Mouse (Mus musculus) splenic B cell, adult 2 months (primary cell): ENCODE data around the gene Gm3409.

Experiments used
- DNase-seq: peaks from one replicate; pipeline ENCODE4 v3.0.0-alpha.2; 2011; ENCODE audit warnings: low read depth, low spot score
- H3K27me3 ChIP-seq: 2 replicates; pipeline ENCODE4 v1.6.1; 2012; ENCODE audit warnings: mild to moderate bottlenecking, low read length, moderate library complexity, mixed read lengths; ENCODE audit not compliant: control insufficient read depth, poor library complexity, insufficient read depth, severe bottlenecking
- H3K36me3 ChIP-seq: 2 replicates; pipeline ENCODE4 v1.6.1; 2012; ENCODE audit warnings: mild to moderate bottlenecking, low read length, moderate library complexity, mixed read lengths; ENCODE audit not compliant: control insufficient read depth, poor library complexity, insufficient read depth, severe bottlenecking

The Gm3409 gene

GRCm38 (mm10) chr5:146585307-146585651, 47.8 kb downstream of the Gm3409 start:
- no peaks in the 10 kb centered on the region for H3K36me3 ChIP-seq
- no peaks in the 10 kb centered on the region for H3K27me3 ChIP-seq
- no peak for DNase-seq

DNA sequence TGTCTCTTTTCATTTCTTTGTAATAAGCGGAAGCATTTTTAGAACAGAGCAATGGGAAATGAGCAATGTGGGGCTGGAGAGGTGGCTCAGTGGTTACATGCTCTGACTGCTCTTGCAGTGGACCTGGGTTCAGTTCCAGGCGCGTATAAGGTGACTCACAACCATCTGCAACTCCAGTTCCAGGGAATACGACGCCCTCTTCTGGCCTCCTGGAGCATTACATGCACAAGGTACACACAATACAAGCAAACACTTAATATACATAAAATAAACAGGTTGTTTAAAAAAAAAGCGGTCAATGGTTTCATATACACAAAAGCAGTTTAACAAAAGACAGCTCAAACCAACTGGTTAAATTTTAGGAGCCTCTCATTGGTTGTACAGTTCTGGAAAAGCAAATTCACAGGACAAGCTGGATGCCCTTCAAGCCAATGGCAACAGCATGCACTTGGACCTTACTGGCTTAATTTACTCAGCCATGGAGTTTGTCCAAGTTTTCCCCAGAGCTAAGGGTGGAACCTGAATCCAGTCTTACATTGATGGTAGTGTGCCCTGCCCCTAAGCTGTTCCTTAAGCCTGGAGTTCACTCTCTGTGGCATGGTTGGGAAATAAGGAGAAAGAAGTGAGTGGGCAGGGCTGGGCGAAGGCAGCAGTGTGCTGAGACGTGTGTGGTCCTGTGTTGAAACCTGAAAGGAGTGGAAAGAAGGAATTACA, 49.1 kb downstream of the Gm3409 start:
- DNase-seq: no peak
- H3K27me3 ChIP-seq: no peaks in the 10 kb centered on the region
- H3K36me3 ChIP-seq: no peaks in the 10 kb centered on the region
